Mouse (Mus musculus) c-Kit-positive CD71-negative TER-119-negative erythroid progenitor cells, embryonic 14.5 days (primary cell): ENCODE data around the gene Exoc5.

Source experiments
- DNase-seq: peaks from one replicate; pipeline ENCODE4 v3.0.0-alpha.2; 2013; ENCODE audit warnings: low read depth

Exoc5 gene

GRCm38 (mm10) chr14:49007979-49008378 lies 58.5 kb downstream of the Exoc5 start:
- DNase-seq, result no peak

GRCm38 (mm10) chr14:49001655-49002054 lies 64.8 kb downstream of the Exoc5 start:
- DNase-seq, result no peak

GRCm38 (mm10) chr14:48998795-48999194 lies 67.7 kb downstream of the Exoc5 start:
- no peak for DNase-seq

- no peak for DNase-seq
These were observed 72.6 kb downstream of the Exoc5 start for GRCm38 (mm10) chr14:48993861-48994260.

GRCm38 (mm10) chr14:48992070-48992580 lies 74.3 kb downstream of the Exoc5 start:
- no peak for DNase-seq

GRCm38 (mm10) chr14:48991144-48991522 lies 75.3 kb downstream of the Exoc5 start:
- no peak for DNase-seq

- DNase-seq, result no peak
These were observed 75.8 kb downstream of the Exoc5 start for GRCm38 (mm10) chr14:48990471-48991143.

GRCm38 (mm10) chr14:48989831-48990230 lies 76.6 kb downstream of the Exoc5 start:
- DNase-seq, result no peak

GRCm38 (mm10) chr14:48986231-48986630 lies 80.2 kb downstream of the Exoc5 start:
- no peak for DNase-seq

GRCm38 (mm10) chr14:48985673-48986072 lies 80.8 kb downstream of the Exoc5 start:
- DNase-seq, result no peak

- no peak for DNase-seq
These were observed 87.5 kb downstream of the Exoc5 start for GRCm38 (mm10) chr14:48978971-48979388.

GRCm38 (mm10) chr14:48971546-48971945 lies 94.9 kb downstream of the Exoc5 start:
- DNase-seq, result no peak

- DNase-seq, result no peak
These were observed 97.8 kb downstream of the Exoc5 start for GRCm38 (mm10) chr14:48968670-48969069.
